Mouse (Mus musculus) testis, adult 2 months (tissue): ENCODE data around the gene Cyfip2.

Experiments used
- CTCF ChIP-seq: fragments of 200-500 bp; IDR thresholded peaks from 2 replicates; pipeline ENCODE4 v1.5.1; 2012; ENCODE audit warnings: low read depth, mild to moderate bottlenecking, inconsistent platforms, low read length, moderate library complexity; ENCODE audit not compliant: control insufficient read depth, insufficient read depth, insufficient replicate concordance
- POLR2A ChIP-seq: fragments of 200-500 bp; IDR thresholded peaks from 2 replicates; pipeline ENCODE4 v1.6.1; 2012; ENCODE audit warnings: low read depth, mild to moderate bottlenecking, inconsistent platforms, low read length, moderate library complexity; ENCODE audit not compliant: control insufficient read depth

GRCm38 (mm10) chr11:46245926-46246325, 66.7 kb downstream of the Cyfip2 start:
- TF ChIP-seq CTCF (no peak), POLR2A (no peak)
